Mouse (Mus musculus) MEL (cell line): ENCODE measurements around the gene Alox5. TPM values are rescaled to one million over a fixed set of nuclear protein-coding genes. Genes with fewer than 3 reads are reported as not detected.

ENCODE experiments used
- DNase-seq: peaks from one replicate; pipeline ENCODE4 v3.0.0; 2011; ENCODE audit warnings: low read depth, low spot score
- H3K27ac ChIP-seq: 2 replicates; pipeline ENCODE4 v1.5.1; 2012; ENCODE audit warnings: low read depth, mild to moderate bottlenecking, control low read depth, low read length, moderate library complexity; ENCODE audit not compliant: control insufficient read depth
- H3K27me3 ChIP-seq, 2 experiments: fragments of 150-350 bp in 1 of 2; sonication (generic) in 1 of 2; 2 replicates each; pipeline ENCODE4 v1.6.1; 2012; ENCODE audit warnings: low read length in 2 of 2, mild to moderate bottlenecking in 2 of 2, improper control_type of control experiment in 1 of 2, moderate library complexity in 1 of 2; ENCODE audit not compliant: insufficient read depth in 2 of 2, control insufficient read depth in 1 of 2
- H3K36me3 ChIP-seq, 2 experiments: 2 replicates each; pipeline ENCODE4 v1.6.1; 2012 to 2014; ENCODE audit warnings: low read length in 2 of 2, improper control_type of control experiment in 1 of 2, inconsistent platforms in 1 of 2, mild to moderate bottlenecking in 1 of 2; ENCODE audit not compliant: insufficient read depth in 2 of 2, control insufficient read depth in 1 of 2
- H3K4me1 ChIP-seq, 2 experiments: fragments of 150-350 bp in 1 of 2; sonication (generic) in 1 of 2; 2 replicates each; pipeline ENCODE4 v1.6.1; 2012; ENCODE audit warnings: low read length in 2 of 2, improper control_type of control experiment in 1 of 2, mild to moderate bottlenecking in 1 of 2; ENCODE audit not compliant: insufficient read depth in 2 of 2, control insufficient read depth in 1 of 2
- H3K4me3 ChIP-seq, 2 experiments: fragments of 150-350 bp in 1 of 2; sonication (generic) in 1 of 2; 2 replicates each; pipeline ENCODE4 v1.5.1; 2012; ENCODE audit warnings: low read depth in 2 of 2, low read length in 2 of 2, mild to moderate bottlenecking in 2 of 2, moderate library complexity in 2 of 2, control low read depth in 1 of 2, improper control_type of control experiment in 1 of 2; ENCODE audit not compliant: control insufficient read depth in 1 of 2, insufficient read depth in 1 of 2
- H3K79me2 ChIP-seq: 2 replicates; pipeline ENCODE4 v1.6.1; 2012; ENCODE audit warnings: mild to moderate bottlenecking, low read length, moderate library complexity; ENCODE audit not compliant: control insufficient read depth, poor library complexity, insufficient read depth
- H3K9ac ChIP-seq: 2 replicates; pipeline ENCODE4 v1.6.1; 2012; ENCODE audit warnings: low read depth, mild to moderate bottlenecking, control low read depth, low read length, moderate library complexity; ENCODE audit not compliant: control insufficient read depth, poor library complexity, severe bottlenecking
- H3K9me3 ChIP-seq: fragments of 150-350 bp; sonication (generic); replicated peaks from 2 replicates; pipeline ENCODE4 v1.6.1; 2012; ENCODE audit warnings: mild to moderate bottlenecking, low read length, improper control_type of control experiment, moderate library complexity; ENCODE audit not compliant: insufficient read depth
- BHLHE40 ChIP-seq: IDR thresholded peaks from 2 replicates; pipeline ENCODE4 v1.6.1; 2012; ENCODE audit warnings: low read depth, mild to moderate bottlenecking, inconsistent platforms, low read length, improper control_type of control experiment, borderline replicate concordance
- CHD1 ChIP-seq: IDR thresholded peaks from 2 replicates; pipeline ENCODE4 v1.6.1; 2012; ENCODE audit warnings: low read depth, mild to moderate bottlenecking, inconsistent platforms, low read length, improper control_type of control experiment
- E2F4 ChIP-seq: IDR thresholded peaks from 2 replicates; pipeline ENCODE4 v1.6.1; 2011; ENCODE audit warnings: low read depth, low read length, improper control_type of control experiment, borderline replicate concordance
- ELF1 ChIP-seq: IDR thresholded peaks from 2 replicates; pipeline ENCODE4 v1.6.1; 2014; ENCODE audit warnings: low read depth, mild to moderate bottlenecking, inconsistent platforms, low read length, improper control_type of control experiment, moderate library complexity
- ETS1 ChIP-seq: IDR thresholded peaks from 2 replicates; pipeline ENCODE4 v1.6.1; 2012; ENCODE audit warnings: low read depth, mild to moderate bottlenecking, inconsistent platforms, low read length, improper control_type of control experiment, moderate library complexity
- GABPA ChIP-seq: IDR thresholded peaks from 2 replicates; pipeline ENCODE4 v1.6.1; 2012; ENCODE audit warnings: low read depth, mild to moderate bottlenecking, inconsistent platforms, low read length, improper control_type of control experiment, moderate library complexity
- GATA1 ChIP-seq: IDR thresholded peaks from 2 replicates; pipeline ENCODE4 v1.6.1; 2011; ENCODE audit warnings: low read depth, low read length, improper control_type of control experiment
- HCFC1 ChIP-seq: IDR thresholded peaks from 2 replicates; pipeline ENCODE4 v1.6.1; 2012; ENCODE audit warnings: low read depth, mild to moderate bottlenecking, inconsistent platforms, low read length, improper control_type of control experiment, moderate library complexity
- JUND ChIP-seq: IDR thresholded peaks from 2 replicates; pipeline ENCODE4 v1.6.1; 2011; ENCODE audit warnings: low read depth, mild to moderate bottlenecking, improper control_type of control experiment, low read length
- KAT2A ChIP-seq: conservative IDR thresholded peaks from 2 replicates; pipeline ENCODE4 v1.6.1; 2012; ENCODE audit warnings: low read depth, low read length, improper control_type of control experiment, inconsistent platforms
- MAX ChIP-seq: IDR thresholded peaks from 2 replicates; pipeline ENCODE4 v1.6.1; 2011; ENCODE audit warnings: low read length, improper control_type of control experiment
- MYB ChIP-seq: IDR thresholded peaks from 2 replicates; pipeline ENCODE4 v1.6.1; 2011; ENCODE audit warnings: mild to moderate bottlenecking, low read depth, low read length, improper control_type of control experiment
- POLR2AphosphoS5 ChIP-seq: IDR thresholded peaks from 2 replicates; pipeline ENCODE4 v1.6.1; 2012; ENCODE audit warnings: low read depth, borderline replicate concordance, mild to moderate bottlenecking, inconsistent platforms, low read length, moderate library complexity, mixed read lengths
- RAD21 ChIP-seq: IDR thresholded peaks from 2 replicates; pipeline ENCODE4 v1.6.1; 2011; ENCODE audit warnings: mild to moderate bottlenecking, low read depth, low read length, improper control_type of control experiment
- TAL1 ChIP-seq: IDR thresholded peaks from 2 replicates; pipeline ENCODE4 v1.6.1; 2012; ENCODE audit warnings: mild to moderate bottlenecking, inconsistent platforms, low read length, moderate library complexity, mixed read lengths
- TBP ChIP-seq: IDR thresholded peaks from 2 replicates; pipeline ENCODE4 v1.8.0; 2011; ENCODE audit warnings: low read depth, low read length, improper control_type of control experiment
- TCF12 ChIP-seq: IDR thresholded peaks from 2 replicates; pipeline ENCODE4 v1.6.1; 2014; ENCODE audit warnings: low read depth, mild to moderate bottlenecking, inconsistent platforms, low read length, improper control_type of control experiment, moderate library complexity
- USF2 ChIP-seq, 2 experiments: IDR thresholded peaks; 2 replicates each; pipeline ENCODE4 v1.6.1; 2011 to 2012; ENCODE audit warnings: improper control_type of control experiment in 2 of 2, low read length in 2 of 2, borderline replicate concordance in 1 of 2, inconsistent platforms in 1 of 2, low read depth in 1 of 2, mild to moderate bottlenecking in 1 of 2; ENCODE audit not compliant: insufficient read depth in 1 of 2
- ZNF384 ChIP-seq: IDR thresholded peaks from 2 replicates; pipeline ENCODE4 v1.6.1; 2012; ENCODE audit warnings: low read depth, mild to moderate bottlenecking, inconsistent platforms, low read length, improper control_type of control experiment
- polyA plus RNA-seq, 2 experiments: library from polyadenylated mRNA; stranded (reverse) in 1 of 2; unstranded in 1 of 2; fragments of >175 nt in 1 of 2; fragments of >200 nt in 1 of 2; gene quantifications; 2 replicates each; pipeline versions ENCODE4 v1.2.1 to v1.2.4; 2012; ENCODE audit warnings: low replicate concordance in 2 of 2, low read depth in 1 of 2; ENCODE audit not compliant: insufficient read length in 2 of 2, insufficient read depth in 1 of 2, missing spikeins in 1 of 2
- total RNA-seq: library from RNA; depleted of rRNA; stranded (reverse); fragments of 300-350 nt; gene quantifications from 2 replicates; pipeline ENCODE4 v1.2.3, GENCODE M21; 2012

The Alox5 gene
- total and polyA plus RNA-seq, 3 experiments = 1.1 to 5.7 TPM; not detected in 1

DNA sequence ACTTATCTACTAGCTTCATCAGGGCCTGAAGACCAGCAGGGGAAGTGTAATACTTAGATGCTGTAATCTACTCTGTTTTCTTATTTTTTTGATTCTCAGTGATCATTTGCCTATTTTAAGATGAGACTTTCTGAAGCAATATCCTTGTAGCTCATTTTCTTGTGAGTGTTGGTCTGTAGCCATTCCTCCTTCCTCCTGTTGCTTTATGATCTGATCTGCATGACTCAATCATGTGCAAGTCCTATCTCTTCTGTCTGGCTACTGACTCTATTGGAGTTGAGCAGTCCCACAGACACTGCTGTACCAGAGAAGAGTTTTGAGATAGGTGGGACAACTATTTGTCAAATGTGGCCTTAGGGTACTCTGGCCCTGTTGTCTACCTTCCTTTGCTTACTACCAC is 86.4 kb downstream of the Alox5 start:
- peaks cover 9% of the 10 kb centered on the region; the same call in 1 of the 2 replicates for H3K79me2 ChIP-seq
- TF ChIP-seq TBP (no peak), GATA1 (peak; percentile 69)
- H3K9me3 ChIP-seq = no peaks in the 10 kb centered on the region
- peak overlapping the region; percentile 15; the same call in 1 of the 2 replicates for H3K27ac ChIP-seq
- H3K27me3 ChIP-seq = no peaks in the 10 kb centered on the region
- H3K4me3 ChIP-seq = no peak overlapping the region
- peaks cover 11 to 20% of the 10 kb centered on the region in 2 experiments for H3K4me1 ChIP-seq
- H3K36me3 ChIP-seq = peaks cover 2 to 23% of the 10 kb centered on the region in 2 experiments; a peak in 2 of 4 replicates
- DNase-seq = no peak
- H3K9ac ChIP-seq = no peak overlapping the region

DNA sequence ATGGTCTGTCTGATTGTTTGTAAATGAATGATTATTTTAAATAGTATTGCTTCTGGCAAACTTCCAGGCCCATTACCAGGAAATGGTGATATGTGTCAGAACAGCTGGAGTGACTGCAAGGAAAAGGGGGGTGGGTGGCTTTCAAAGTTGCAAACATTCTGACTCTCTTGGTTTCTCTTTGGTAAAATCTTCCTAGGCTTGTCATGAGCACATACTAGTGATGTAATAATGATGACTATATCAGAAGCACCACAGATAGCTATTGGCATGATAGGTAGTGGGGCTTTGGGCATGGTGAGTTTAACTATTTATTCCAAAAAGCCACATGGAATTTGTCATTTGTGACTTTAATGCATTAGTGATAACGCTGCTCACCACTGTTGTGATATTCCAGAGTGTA is 86.8 kb downstream of the Alox5 start:
- no peak for DNase-seq

DNA sequence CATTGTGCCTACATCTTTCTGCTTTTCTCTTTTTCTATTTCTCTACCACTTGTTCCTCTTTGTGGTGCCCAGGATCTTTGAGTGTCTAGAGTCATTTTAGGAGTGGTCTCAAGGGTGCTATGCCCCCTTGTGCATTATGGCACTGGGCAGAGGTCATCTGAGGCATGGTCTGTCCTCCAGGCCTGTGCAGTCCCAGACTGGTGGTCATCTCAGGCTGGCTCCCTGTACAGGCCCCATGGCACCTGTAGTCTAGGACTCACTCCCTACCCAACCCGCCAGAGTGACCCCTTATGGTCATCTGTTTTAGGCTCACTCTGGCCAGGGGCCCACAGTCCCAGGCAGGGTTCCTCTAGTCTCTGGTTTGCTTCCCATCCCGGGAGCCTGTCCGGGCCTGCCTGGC is 89.5 kb downstream of the Alox5 start:
- Histone ChIP-seq H3K79me2 (peaks cover 9% of the 10 kb centered on the region; the same call in 1 of the 2 replicates), H3K4me1 (peaks cover 13 to 19% of the 10 kb centered on the region in 2 experiments), H3K27ac (no peak overlapping the region), H3K9ac (no peak overlapping the region), H3K27me3 (no peaks in the 10 kb centered on the region), H3K36me3 (peaks cover 0 to 29% of the 10 kb centered on the region in 2 experiments; a peak in 2 of 4 replicates), H3K4me3 (no peak overlapping the region), H3K9me3 (no peaks in the 10 kb centered on the region)
- DNase-seq = no peak
- TF ChIP-seq HCFC1 (no peak), KAT2A (no peak), USF2 (IDR thresholded peaks at IDR 0.05; ENCODE audit: borderline replicate concordance in 1 of 2, insufficient read depth in 1 of 2, low read depth in 1 of 2, low read length in 2 of 2) (no peak), TCF12 (no peak), GATA1 (no peak), RAD21 (no peak), ETS1 (no peak), MAX (no peak), CHD1 (no peak), JUND (no peak), ZNF384 (no peak), GABPA (no peak), ELF1 (no peak), POLR2AphosphoS5 (no peak), MYB (no peak), E2F4 (no peak), TAL1 (no peak)

More for the DNA sequence above, 86.8 kb downstream of the Alox5 start:
- Histone ChIP-seq H3K36me3 (peaks cover 2 to 23% of the 10 kb centered on the region in 2 experiments; a peak in 2 of 4 replicates), H3K27me3 (no peaks in the 10 kb centered on the region), H3K27ac (no peak overlapping the region), H3K79me2 (peaks cover 9% of the 10 kb centered on the region; the same call in 1 of the 2 replicates), H3K4me1 (peaks cover 11 to 20% of the 10 kb centered on the region in 2 experiments), H3K4me3 (no peak overlapping the region), H3K9ac (no peak overlapping the region), H3K9me3 (no peaks in the 10 kb centered on the region)
- 0 out of 2 replicates have a peak, but pooled peaks have one; percentile 11 for TF ChIP-seq ETS1
- TF ChIP-seq BHLHE40 = no peak
